Mouse (Mus musculus): ENCODE measurements at regions not wholly inside any gene's neighbourhood (a gene's known extent, or its start where the extent isn't known, plus 50 kb on each side); places are given as distances from the start of the nearest gene placed in this dataset.
A peak's percentile ranks its signal among the peaks of the same experiment; 100 is the strongest.

DNA sequence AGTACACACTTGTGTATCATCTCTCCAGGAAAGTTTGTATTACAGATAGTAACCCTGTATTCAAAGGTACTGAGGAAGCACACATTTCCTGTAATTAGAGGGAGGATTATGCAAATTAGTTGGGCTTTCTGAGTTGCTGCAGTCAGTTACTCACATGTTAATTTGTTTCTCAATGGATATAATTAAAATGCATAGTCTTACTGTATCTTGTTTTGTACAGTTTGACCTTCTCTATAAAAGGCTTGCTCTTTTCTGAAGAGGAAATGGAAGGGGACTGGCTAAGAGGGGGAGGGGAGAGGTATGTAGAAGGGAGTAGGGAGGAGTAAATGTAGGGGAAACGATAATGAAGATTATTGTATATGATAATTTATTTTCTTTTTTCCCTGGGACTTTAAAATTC is 1345.5 kb upstream of the Adam24 start:
- Histone ChIP-seq H3K9ac (ENCODE audit: insufficient read depth, low read depth, low read length, poor library complexity, severe bottlenecking) (no peak overlapping the region), H3K9me3 (ENCODE audit: control insufficient read depth, insufficient read depth, low read depth, low read length) (no peaks in the 10 kb centered on the region), H3K27ac (ENCODE audit: insufficient read depth, low read depth, low read length, poor library complexity, severe bottlenecking) (peak overlapping the region; percentile 81; the same call in 1 of the 2 replicates), H3K4me1 (ENCODE audit: control insufficient read depth in 2 of 2, insufficient read depth in 2 of 2, low read length in 2 of 2, poor library complexity in 1 of 2) (no peaks in the 10 kb centered on the region), H3K4me3 (ENCODE audit: insufficient read depth in 1 of 2, low read depth in 1 of 2, low read length in 2 of 2, poor library complexity in 1 of 2, severe bottlenecking in 1 of 2) (no peak overlapping the region), H3K36me3 (ENCODE audit: control insufficient read depth, insufficient read depth, low read length, poor library complexity, severe bottlenecking) (no peaks in the 10 kb centered on the region)
- peak; percentile 46 for DNase-seq (ENCODE audit: low read depth, low spot score)
- in situ Hi-C loops (cut with MboI; ENCODE audit: low sequenced_read_pairs in 2 of 2, unreplicated experiment in 2 of 2), result no loop called here
- TF ChIP-seq ZC3H11A (IDR thresholded peaks at IDR 0.05; ENCODE audit: borderline replicate concordance, low read depth, low read length) (no peak), CHD2 (IDR thresholded peaks at IDR 0.05; ENCODE audit: low read depth, low read length) (0 out of 2 replicates have a peak, but pooled peaks have one; percentile 24)

DNA sequence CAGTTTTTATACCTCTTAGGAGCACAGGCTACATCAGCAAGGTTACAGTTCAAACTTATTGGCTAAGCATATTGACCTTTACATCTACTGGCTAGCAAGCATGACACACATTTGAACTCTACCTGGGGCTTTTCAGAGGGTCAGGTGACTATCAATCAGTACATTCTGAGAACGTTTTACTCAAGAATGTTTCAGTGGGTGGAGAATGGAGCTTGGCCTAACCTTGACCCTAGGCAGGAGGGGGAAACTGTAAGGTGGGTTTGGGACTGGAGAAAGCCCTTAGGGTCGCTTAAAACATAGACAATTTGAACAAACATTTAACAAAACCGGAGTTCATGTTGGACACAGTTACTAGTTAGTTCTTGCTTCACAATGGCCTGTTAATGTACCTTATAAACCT is 1330.1 kb upstream of the Adam24 start:
- no peaks in the 10 kb centered on the region for H3K9me3 ChIP-seq (ENCODE audit: control insufficient read depth, insufficient read depth, low read depth, low read length)
- H3K4me3 ChIP-seq (ENCODE audit: insufficient read depth in 1 of 2, low read depth in 1 of 2, low read length in 2 of 2, poor library complexity in 1 of 2, severe bottlenecking in 1 of 2), result no peak overlapping the region
- TF ChIP-seq ZC3H11A (IDR thresholded peaks at IDR 0.05; ENCODE audit: borderline replicate concordance, low read depth, low read length) (no peak), MAFK (IDR thresholded peaks at IDR 0.05; ENCODE audit: insufficient read depth, low read depth, low read length) (no peak), ZNF384 (IDR thresholded peaks at IDR 0.05; ENCODE audit: low read depth, low read length) (no peak), HCFC1 (IDR thresholded peaks at IDR 0.05; ENCODE audit: borderline replicate concordance, insufficient read depth, low read length) (no peak), CHD2 (IDR thresholded peaks at IDR 0.05; ENCODE audit: low read depth, low read length) (no peak)
- DNase-seq (ENCODE audit: low read depth, low spot score), result no peak
- no peaks in the 10 kb centered on the region for H3K36me3 ChIP-seq (ENCODE audit: control insufficient read depth, insufficient read depth, low read length, poor library complexity, severe bottlenecking)
- no peaks in the 10 kb centered on the region for H3K4me1 ChIP-seq (ENCODE audit: control insufficient read depth in 2 of 2, insufficient read depth in 2 of 2, low read length in 2 of 2, poor library complexity in 1 of 2)
- H3K9ac ChIP-seq (ENCODE audit: insufficient read depth, low read depth, low read length, poor library complexity, severe bottlenecking), result no peak overlapping the region
- H3K27ac ChIP-seq (ENCODE audit: insufficient read depth, low read depth, low read length, poor library complexity, severe bottlenecking), result no peak overlapping the region
- in situ Hi-C loops (cut with MboI; ENCODE audit: low sequenced_read_pairs in 2 of 2, unreplicated experiment in 2 of 2), result no loop called here

DNA sequence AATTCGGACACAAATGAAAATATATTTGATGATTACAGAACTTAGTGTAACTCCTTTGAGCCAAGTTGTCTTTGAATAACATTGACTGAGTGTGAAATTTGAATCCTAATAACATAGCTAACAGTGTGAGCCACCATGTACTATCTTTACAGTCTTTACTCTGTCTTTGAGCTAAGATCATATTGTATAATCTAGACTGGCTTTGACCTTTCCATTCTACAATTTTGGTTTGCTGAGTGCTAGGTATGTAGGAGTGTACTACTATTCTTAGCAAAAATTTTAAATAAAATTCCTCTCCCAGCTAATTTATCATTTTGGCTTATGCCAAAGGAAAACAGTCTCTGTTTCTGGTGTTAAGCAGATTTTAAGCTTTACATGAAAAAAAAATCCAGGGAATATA is 1328.4 kb upstream of the Adam24 start:
- TF ChIP-seq ZC3H11A (IDR thresholded peaks at IDR 0.05; ENCODE audit: borderline replicate concordance, low read depth, low read length) (no peak), CHD2 (IDR thresholded peaks at IDR 0.05; ENCODE audit: low read depth, low read length) (no peak), MAFK (IDR thresholded peaks at IDR 0.05; ENCODE audit: insufficient read depth, low read depth, low read length) (no peak), ZNF384 (IDR thresholded peaks at IDR 0.05; ENCODE audit: low read depth, low read length) (no peak), HCFC1 (IDR thresholded peaks at IDR 0.05; ENCODE audit: borderline replicate concordance, insufficient read depth, low read length) (no peak)

DNA sequence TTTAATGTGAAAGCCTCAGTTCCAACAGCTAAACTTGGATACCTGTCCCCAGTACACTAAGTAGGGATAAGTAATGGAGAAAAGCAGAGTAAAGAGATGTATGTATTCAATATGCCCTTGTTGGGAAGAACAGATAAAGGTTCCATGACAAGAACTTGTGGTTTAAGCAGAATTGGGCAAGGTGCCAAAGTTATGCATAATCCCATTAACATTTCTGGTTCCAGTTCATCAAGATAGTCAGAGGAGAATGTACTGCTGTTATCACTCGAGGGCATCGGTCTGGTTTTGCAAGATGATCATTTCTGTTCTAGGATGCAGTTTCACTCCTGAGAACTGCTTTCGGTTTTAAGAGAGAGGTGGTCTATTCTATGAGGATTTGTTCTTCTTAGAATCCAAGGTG is 1325.9 kb upstream of the Adam24 start:
- Histone ChIP-seq H3K4me1 (ENCODE audit: control insufficient read depth in 2 of 2, insufficient read depth in 2 of 2, low read length in 2 of 2, poor library complexity in 1 of 2) (no peaks in the 10 kb centered on the region), H3K9me3 (ENCODE audit: control insufficient read depth, insufficient read depth, low read depth, low read length) (no peaks in the 10 kb centered on the region), H3K4me3 (ENCODE audit: insufficient read depth in 1 of 2, low read depth in 1 of 2, low read length in 2 of 2, poor library complexity in 1 of 2, severe bottlenecking in 1 of 2) (no peak overlapping the region), H3K9ac (ENCODE audit: insufficient read depth, low read depth, low read length, poor library complexity, severe bottlenecking) (no peak overlapping the region), H3K27ac (ENCODE audit: insufficient read depth, low read depth, low read length, poor library complexity, severe bottlenecking) (no peak overlapping the region), H3K36me3 (ENCODE audit: control insufficient read depth, insufficient read depth, low read length, poor library complexity, severe bottlenecking) (no peaks in the 10 kb centered on the region)
- in situ Hi-C loops (cut with MboI; ENCODE audit: low sequenced_read_pairs in 2 of 2, unreplicated experiment in 2 of 2), result no loop called here
- no peak for TF ChIP-seq ZC3H11A (IDR thresholded peaks at IDR 0.05; ENCODE audit: borderline replicate concordance, low read depth, low read length)
- TF ChIP-seq HCFC1 (IDR thresholded peaks at IDR 0.05; ENCODE audit: borderline replicate concordance, insufficient read depth, low read length), result no peak
- TF ChIP-seq ZNF384 (IDR thresholded peaks at IDR 0.05; ENCODE audit: low read depth, low read length), result no peak
- TF ChIP-seq MAFK (IDR thresholded peaks at IDR 0.05; ENCODE audit: insufficient read depth, low read depth, low read length), result no peak
- no peak for TF ChIP-seq CHD2 (IDR thresholded peaks at IDR 0.05; ENCODE audit: low read depth, low read length)
- DNase-seq (ENCODE audit: low read depth, low spot score), result no peak

More for the DNA sequence above, 1328.4 kb upstream of the Adam24 start:
- Histone ChIP-seq H3K4me3 (ENCODE audit: insufficient read depth in 1 of 2, low read depth in 1 of 2, low read length in 2 of 2, poor library complexity in 1 of 2, severe bottlenecking in 1 of 2) (no peak overlapping the region), H3K9ac (ENCODE audit: insufficient read depth, low read depth, low read length, poor library complexity, severe bottlenecking) (no peak overlapping the region), H3K27ac (ENCODE audit: insufficient read depth, low read depth, low read length, poor library complexity, severe bottlenecking) (no peak overlapping the region), H3K4me1 (ENCODE audit: control insufficient read depth in 2 of 2, insufficient read depth in 2 of 2, low read length in 2 of 2, poor library complexity in 1 of 2) (no peaks in the 10 kb centered on the region), H3K36me3 (ENCODE audit: control insufficient read depth, insufficient read depth, low read length, poor library complexity, severe bottlenecking) (no peaks in the 10 kb centered on the region), H3K9me3 (ENCODE audit: control insufficient read depth, insufficient read depth, low read depth, low read length) (no peaks in the 10 kb centered on the region)
- DNase-seq (ENCODE audit: low read depth, low spot score), result no peak
- in situ Hi-C loops (cut with MboI; ENCODE audit: low sequenced_read_pairs in 2 of 2, unreplicated experiment in 2 of 2), result no loop called here

DNA sequence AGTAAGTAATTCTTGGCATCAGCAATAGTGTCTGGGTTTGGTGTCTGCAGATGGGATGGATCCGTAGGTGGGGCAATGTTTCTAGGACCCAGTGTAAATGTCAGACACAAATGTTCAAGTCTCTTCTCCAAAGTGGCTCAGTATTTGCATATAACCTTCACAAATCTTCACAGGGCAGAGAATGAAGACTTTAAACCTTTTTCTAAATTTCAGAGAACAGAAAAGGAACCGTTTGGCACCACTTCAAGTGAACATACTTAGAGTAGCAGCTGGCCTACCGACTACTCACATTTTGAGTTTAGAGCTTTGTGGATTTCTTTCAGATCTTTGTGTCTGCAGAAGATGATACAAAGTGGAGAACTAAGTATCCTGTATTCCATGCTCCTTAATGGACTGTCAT is 1319.5 kb upstream of the Adam24 start:
- TF ChIP-seq MAFK (IDR thresholded peaks at IDR 0.05; ENCODE audit: insufficient read depth, low read depth, low read length) (no peak), ZC3H11A (IDR thresholded peaks at IDR 0.05; ENCODE audit: borderline replicate concordance, low read depth, low read length) (no peak), ZNF384 (IDR thresholded peaks at IDR 0.05; ENCODE audit: low read depth, low read length) (no peak), HCFC1 (IDR thresholded peaks at IDR 0.05; ENCODE audit: borderline replicate concordance, insufficient read depth, low read length) (no peak), CHD2 (IDR thresholded peaks at IDR 0.05; ENCODE audit: low read depth, low read length) (no peak)
- H3K36me3 ChIP-seq (ENCODE audit: control insufficient read depth, insufficient read depth, low read length, poor library complexity, severe bottlenecking), result no peaks in the 10 kb centered on the region
- no peak for DNase-seq (ENCODE audit: low read depth, low spot score)
- no peaks in the 10 kb centered on the region for H3K4me1 ChIP-seq (ENCODE audit: control insufficient read depth in 2 of 2, insufficient read depth in 2 of 2, low read length in 2 of 2, poor library complexity in 1 of 2)
- no peak overlapping the region for H3K27ac ChIP-seq (ENCODE audit: insufficient read depth, low read depth, low read length, poor library complexity, severe bottlenecking)
- no peak overlapping the region for H3K4me3 ChIP-seq (ENCODE audit: insufficient read depth in 1 of 2, low read depth in 1 of 2, low read length in 2 of 2, poor library complexity in 1 of 2, severe bottlenecking in 1 of 2)
- no peaks in the 10 kb centered on the region for H3K9me3 ChIP-seq (ENCODE audit: control insufficient read depth, insufficient read depth, low read depth, low read length)
- in situ Hi-C loops (cut with MboI; ENCODE audit: low sequenced_read_pairs in 2 of 2, unreplicated experiment in 2 of 2), result no loop called here
- H3K9ac ChIP-seq (ENCODE audit: insufficient read depth, low read depth, low read length, poor library complexity, severe bottlenecking), result no peak overlapping the region

All from ES-E14 (cell line).